Mouse (Mus musculus) CH12.LX (cell line): Measurements from ENCODE around the gene Nkx6-2. TPM values are rescaled to one million over a fixed set of nuclear protein-coding genes. Genes with fewer than 3 reads are reported as not detected.

Experiments used
- DNase-seq: peaks from one replicate; pipeline ENCODE4 v3.0.0-alpha.2; 2013; ENCODE audit errors: extremely low read depth
- H3K27ac ChIP-seq: 2 replicates; pipeline ENCODE4 v1.5.1; 2012; ENCODE audit warnings: low read depth, mild to moderate bottlenecking, control low read depth, moderate library complexity; ENCODE audit not compliant: insufficient read depth
- H3K27me3 ChIP-seq: replicated peaks from 2 replicates; pipeline ENCODE3; 2012; ENCODE audit warnings: inconsistent platforms
- H3K36me3 ChIP-seq, 2 experiments: replicated peaks in 1 of 2; 2 replicates each; pipeline versions ENCODE3 to v1.6.1; 2012; ENCODE audit warnings: inconsistent platforms in 1 of 2, low read length in 1 of 2, mild to moderate bottlenecking in 1 of 2, mixed read lengths in 1 of 2, moderate library complexity in 1 of 2; ENCODE audit not compliant: control insufficient read depth in 1 of 2, insufficient read depth in 1 of 2
- H3K4me1 ChIP-seq, 2 experiments: 2 replicates each; pipeline ENCODE4 v1.6.1; 2012; ENCODE audit warnings: inconsistent platforms in 1 of 2, moderate library complexity in 1 of 2; ENCODE audit not compliant: insufficient read depth in 2 of 2, control insufficient read depth in 1 of 2
- H3K4me2 ChIP-seq: 2 replicates; pipeline ENCODE4 v1.6.1; 2012; ENCODE audit warnings: low read depth, mild to moderate bottlenecking, control low read depth; ENCODE audit not compliant: poor library complexity, insufficient read depth, severe bottlenecking
- H3K4me3 ChIP-seq, 3 experiments: fragments of 150-350 bp in 1 of 3; sonication (generic) in 1 of 3; replicated peaks in 1 of 3; 2 replicates each; pipeline versions ENCODE3 to v1.5.1; 2011 to 2012; ENCODE audit warnings: low read depth in 2 of 3, low read length in 2 of 3, mild to moderate bottlenecking in 2 of 3, moderate library complexity in 2 of 3, control low read depth in 1 of 3, improper control_type of control experiment in 1 of 3, inconsistent platforms in 1 of 3, mixed read lengths in 1 of 3; ENCODE audit not compliant: poor library complexity in 1 of 3
- H3K79me2 ChIP-seq: replicated peaks from 2 replicates; pipeline ENCODE4 v1.6.1; 2012; ENCODE audit warnings: mild to moderate bottlenecking, moderate library complexity; ENCODE audit not compliant: control insufficient read depth, poor library complexity, insufficient read depth, severe bottlenecking; ENCODE audit errors: extremely low read depth
- H3K9ac ChIP-seq: 2 replicates; pipeline ENCODE4 v1.6.1; 2012; ENCODE audit warnings: low read depth, mild to moderate bottlenecking, control low read depth, moderate library complexity; ENCODE audit not compliant: insufficient read depth
- H3K9me3 ChIP-seq: replicated peaks from 2 replicates; pipeline ENCODE3; 2012; ENCODE audit warnings: low read length, inconsistent platforms, mixed read lengths
- CHD1 ChIP-seq: IDR thresholded peaks from 2 replicates; pipeline ENCODE4 v1.6.1; 2012; ENCODE audit warnings: low read depth, low read length, improper control_type of control experiment, inconsistent platforms
- CHD2 ChIP-seq: IDR thresholded peaks from 2 replicates; pipeline ENCODE4 v1.6.1; 2011; ENCODE audit warnings: low read length, improper control_type of control experiment
- CTCF ChIP-seq, 2 experiments: IDR thresholded peaks in 1 of 2; conservative IDR thresholded peaks in 1 of 2; 2 replicates each; pipeline ENCODE4 v1.5.1; 2011 to 2012; ENCODE audit warnings: low read depth in 2 of 2, low read length in 2 of 2, improper control_type of control experiment in 1 of 2, inconsistent platforms in 1 of 2, mild to moderate bottlenecking in 1 of 2, moderate library complexity in 1 of 2
- E2F4 ChIP-seq: IDR thresholded peaks from 2 replicates; pipeline ENCODE4 v1.6.1; 2011; ENCODE audit warnings: low read depth, low read length, improper control_type of control experiment; ENCODE audit not compliant: insufficient replicate concordance
- ELF1 ChIP-seq: IDR thresholded peaks from 2 replicates; pipeline ENCODE4 v1.6.1; 2014; ENCODE audit warnings: low read depth, mild to moderate bottlenecking, inconsistent platforms, low read length, improper control_type of control experiment
- EP300 ChIP-seq: IDR thresholded peaks from 2 replicates; pipeline ENCODE4 v1.6.1; 2011; ENCODE audit warnings: low read length, improper control_type of control experiment
- ETS1 ChIP-seq: conservative IDR thresholded peaks from 2 replicates; pipeline ENCODE4 v1.6.1; 2012; ENCODE audit warnings: low read depth, mild to moderate bottlenecking, inconsistent platforms, low read length, improper control_type of control experiment, moderate library complexity
- GABPA ChIP-seq: IDR thresholded peaks from 2 replicates; pipeline ENCODE4 v1.6.1; 2012; ENCODE audit warnings: low read depth, low read length, improper control_type of control experiment, inconsistent platforms; ENCODE audit not compliant: insufficient replicate concordance
- IRF4 ChIP-seq: IDR thresholded peaks from 2 replicates; pipeline ENCODE4 v1.6.1; 2014; ENCODE audit warnings: low read depth, mild to moderate bottlenecking, inconsistent platforms, low read length, improper control_type of control experiment
- JUND ChIP-seq: conservative IDR thresholded peaks from 2 replicates; pipeline ENCODE4 v1.6.1; 2011; ENCODE audit warnings: low read depth, low read length, improper control_type of control experiment
- MAFK ChIP-seq: IDR thresholded peaks from 2 replicates; pipeline ENCODE4 v1.6.1; 2011; ENCODE audit warnings: low read length, improper control_type of control experiment; ENCODE audit not compliant: insufficient replicate concordance
- MAZ ChIP-seq: IDR thresholded peaks from 2 replicates; pipeline ENCODE4 v1.6.1; 2012; ENCODE audit warnings: low read depth, mild to moderate bottlenecking, inconsistent platforms, low read length, improper control_type of control experiment, moderate library complexity
- MEF2A ChIP-seq: IDR thresholded peaks from 2 replicates; pipeline ENCODE4 v1.6.1; 2014; ENCODE audit warnings: low read depth, mild to moderate bottlenecking, inconsistent platforms, low read length, improper control_type of control experiment, borderline replicate concordance
- MXI1 ChIP-seq: IDR thresholded peaks from 2 replicates; pipeline ENCODE4 v1.6.1; 2011; ENCODE audit warnings: mild to moderate bottlenecking, low read depth, low read length, improper control_type of control experiment
- MYC ChIP-seq: IDR thresholded peaks from 2 replicates; pipeline ENCODE4 v1.6.1; 2011; ENCODE audit warnings: low read depth, mild to moderate bottlenecking, improper control_type of control experiment, low read length
- NELFE ChIP-seq: IDR thresholded peaks from 2 replicates; pipeline ENCODE4 v1.6.1; 2011; ENCODE audit warnings: low read depth, low read length, improper control_type of control experiment
- SIN3A ChIP-seq: IDR thresholded peaks from 2 replicates; pipeline ENCODE4 v1.6.1; 2012; ENCODE audit warnings: low read length, improper control_type of control experiment, inconsistent platforms
- TBP ChIP-seq: conservative IDR thresholded peaks from 2 replicates; pipeline ENCODE4 v1.6.1; 2011; ENCODE audit warnings: low read depth, low read length, improper control_type of control experiment
- TCF12 ChIP-seq: IDR thresholded peaks from 2 replicates; pipeline ENCODE4 v1.6.1; 2014; ENCODE audit warnings: low read depth, mild to moderate bottlenecking, inconsistent platforms, low read length, improper control_type of control experiment
- USF2 ChIP-seq: conservative IDR thresholded peaks from 2 replicates; pipeline ENCODE4 v1.6.1; 2011; ENCODE audit warnings: low read depth, low read length, improper control_type of control experiment
- ZC3H11A ChIP-seq: IDR thresholded peaks from 2 replicates; pipeline ENCODE4 v1.6.1; 2012; ENCODE audit warnings: low read depth, mild to moderate bottlenecking, inconsistent platforms, low read length, improper control_type of control experiment
- ZKSCAN1 ChIP-seq: IDR thresholded peaks from 2 replicates; pipeline ENCODE4 v1.6.1; 2012; ENCODE audit warnings: low read depth, inconsistent platforms, low read length, improper control_type of control experiment, borderline replicate concordance
- ZMIZ1 ChIP-seq: IDR thresholded peaks from 2 replicates; pipeline ENCODE4 v1.6.1; 2012; ENCODE audit warnings: low read depth, mild to moderate bottlenecking, inconsistent platforms, low read length, improper control_type of control experiment
- ZNF384 ChIP-seq: IDR thresholded peaks from 2 replicates; pipeline ENCODE4 v1.6.1; 2012; ENCODE audit warnings: low read depth, low read length, improper control_type of control experiment, inconsistent platforms
- dilution Hi-C: fragments of 300-500 bp; cut with MboI; formaldehyde crosslinking; loops from 2 replicates; pipeline ENCODE4 v1.14.3; 2020; ENCODE audit warnings: low sequenced_read_pairs; ENCODE audit not compliant: extremely low pct_unique_long_range_greater_than_20kb, extremely low pct_ligation_motif_present
- in situ Hi-C: fragments of 300-500 bp; cut with MboI; formaldehyde crosslinking; loops from 3 replicates; pipeline ENCODE4 v1.14.3; 2019; ENCODE audit warnings: low sequenced_read_pairs, low pct_ligation_motif_present, low pct_unique_long_range_greater_than_20kb, mixed read lengths
- polyA plus RNA-seq: library from polyadenylated mRNA; unstranded; fragments of >175 nt; gene quantifications from 2 replicates; pipeline ENCODE4 v1.2.1, GENCODE M21; 2012; ENCODE audit warnings: low read depth; ENCODE audit not compliant: insufficient read length
- total RNA-seq, 2 experiments: library from RNA; depleted of rRNA; stranded (reverse); fragments of 300-350 nt in 1 of 2; fragments of >200 nt in 1 of 2; gene quantifications; 2 replicates each; pipeline ENCODE4 v1.2.3; 2012 to 2014

The Nkx6-2 gene
- total and polyA plus RNA-seq, 3 experiments: not detected

DNA sequence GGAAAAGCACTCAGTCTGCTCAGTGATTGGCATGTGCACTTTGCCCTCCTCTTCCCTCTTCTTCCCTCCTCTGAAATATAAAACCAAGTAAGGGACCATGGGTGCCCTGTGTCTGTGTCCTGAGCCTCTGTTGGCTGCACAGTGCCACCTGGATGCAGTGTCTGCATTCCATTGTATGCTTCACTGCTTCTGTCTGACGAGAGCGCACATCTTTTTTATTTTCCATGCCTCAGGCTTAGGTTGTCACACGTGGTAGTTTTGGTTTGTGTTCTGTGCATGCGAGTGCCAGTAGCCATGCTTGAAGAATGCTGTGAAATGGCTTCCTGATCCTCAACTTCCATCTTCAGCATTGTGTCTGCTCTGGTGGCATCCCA lies 51.2 kb downstream of the Nkx6-2 start:
- Histone ChIP-seq H3K27ac (no peak overlapping the region), H3K9ac (no peak overlapping the region), H3K4me2 (no peak overlapping the region), H3K79me2 (no peaks in the 10 kb centered on the region), H3K36me3 (peaks cover 0 to 37% of the 10 kb centered on the region in 2 experiments), H3K9me3 (no peaks in the 10 kb centered on the region), H3K4me3 (no peak overlapping the region), H3K27me3 (no peaks in the 10 kb centered on the region), H3K4me1 (no peaks in the 10 kb centered on the region)
- in situ Hi-C loops (loop anchor here (5.0 kb wide), 1 partner anchor 44 kb away; no protein-coding TSS in a partner anchor), dilution Hi-C loops (no loop called here)
- TF ChIP-seq MXI1 (no peak), ZC3H11A (no peak), MYC (no peak), ZNF384 (no peak), ZKSCAN1 (no peak), CHD1 (no peak), GABPA (no peak), TCF12 (no peak), JUND (no peak), E2F4 (no peak), USF2 (no peak), ETS1 (no peak), ELF1 (no peak)
- DNase-seq: no peak

DNA sequence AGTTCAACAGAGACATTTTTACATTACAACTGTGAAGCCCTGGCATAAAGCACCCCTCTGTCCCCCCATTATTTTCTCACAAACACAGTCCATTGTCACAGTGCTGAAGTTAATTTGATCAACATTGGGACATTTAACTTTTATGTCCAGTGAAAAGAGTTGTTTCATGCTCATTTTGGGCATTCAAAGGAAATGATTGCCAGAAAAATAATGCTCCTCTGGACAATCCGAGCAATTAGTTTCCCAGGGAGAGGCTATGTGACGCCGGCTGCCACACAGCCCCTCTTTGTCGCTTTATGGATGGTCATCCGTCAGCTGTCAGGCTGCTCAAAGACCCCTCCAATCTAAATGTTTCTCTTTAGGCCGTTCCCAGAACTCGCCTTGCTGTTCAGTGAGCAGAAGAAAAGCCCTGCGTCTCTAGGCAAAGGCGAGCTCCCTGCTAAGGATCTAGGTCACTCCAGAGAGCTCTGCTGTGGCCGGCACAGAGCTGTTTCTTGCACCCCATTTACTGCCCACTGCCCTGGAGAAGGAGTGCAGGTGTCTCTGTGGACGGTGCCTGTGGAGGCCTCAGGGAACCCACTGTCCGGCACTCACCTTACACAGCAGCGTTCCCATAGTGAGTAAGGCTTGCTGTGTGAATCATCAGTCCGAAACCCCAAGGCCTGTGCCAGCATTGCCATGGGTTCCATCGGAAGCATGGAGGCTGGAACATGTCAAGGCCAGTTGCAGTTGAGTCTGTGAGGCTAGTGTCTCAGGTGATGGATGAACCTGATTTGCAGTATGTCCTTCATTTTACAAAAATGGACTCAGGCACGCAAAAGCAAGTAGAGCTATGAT lies 51.8 kb downstream of the Nkx6-2 start:
- DNase-seq: no peak
- no peak overlapping the region for H3K27ac ChIP-seq
- no peak for TF ChIP-seq MYC
- TF ChIP-seq SIN3A: no peak
- no peak for TF ChIP-seq CHD2
- no peak for TF ChIP-seq IRF4
- TF ChIP-seq CHD1: no peak
- TF ChIP-seq CTCF (conservative IDR thresholded peaks at IDR 0.05 in 1 of 2, IDR thresholded peaks at IDR 0.05 in 1 of 2; ENCODE audit: low read depth in 2 of 2, low read length in 2 of 2): no peak
- TF ChIP-seq ELF1: no peak
- no peak for TF ChIP-seq GABPA
- TF ChIP-seq MXI1: no peak
- TF ChIP-seq MAZ: no peak
- TF ChIP-seq MEF2A: no peak
- TF ChIP-seq ETS1: no peak
- no peak for TF ChIP-seq JUND
- TF ChIP-seq EP300: no peak
- TF ChIP-seq E2F4: no peak
- no peak for TF ChIP-seq NELFE
- TF ChIP-seq MAFK: no peak
- no peak for TF ChIP-seq ZMIZ1
- no peak for TF ChIP-seq TCF12
- TF ChIP-seq TBP: no peak
- TF ChIP-seq, all 38 proteins: peak for 0
- H3K4me3 ChIP-seq: no peak overlapping the region
- peaks cover 0 to 42% of the 10 kb centered on the region in 2 experiments for H3K36me3 ChIP-seq
- H3K9me3 ChIP-seq: no peaks in the 10 kb centered on the region
- H3K27me3 ChIP-seq: no peaks in the 10 kb centered on the region
- in situ Hi-C loops: loop anchor here (5.0 kb wide), 1 partner anchor 44 kb away; no protein-coding TSS in a partner anchor
- dilution Hi-C loops: no loop called here
- H3K79me2 ChIP-seq: no peaks in the 10 kb centered on the region
- H3K9ac ChIP-seq: no peak overlapping the region
- H3K4me2 ChIP-seq: no peak overlapping the region
- no peaks in the 10 kb centered on the region for H3K4me1 ChIP-seq
